Mouse (Mus musculus): ENCODE measurements around the gene Slc45a3.

- TF ChIP-seq CTCF (IDR thresholded peaks at IDR 0.05; ENCODE audit: borderline replicate concordance, insufficient read depth, low read depth, low read length) (no peak), POLR2A (IDR thresholded peaks at IDR 0.05; ENCODE audit: borderline replicate concordance, insufficient read depth, low read length) (no peak)
Observed at GRCm38 (mm10) chr1:131964580-131964979, 1.8 kb downstream of the Slc45a3 start.
